ENCODE assay signal across 27 mouse cellular contexts in genomic region chr1:180791821-180792480, GRCm38 (mm10). TPM values are rescaled to one million over a fixed set of nuclear protein-coding genes. Genes with fewer than 3 reads are reported as not detected.
DNase-seq lines count a peak whose midpoint lies in the region; ATAC-seq lines count a peak whose summit lies in the region.
"Had no signal": no experiment of that assay in that cellular context is flagged by ENCODE, and none has a peak within 500 bp of the region (broad histone marks: within the 10 kb centered on the region; RNA-seq: fewer than 3 reads in every experiment).

No protein-coding gene starts in this region.

- no peak for DNase-seq in hindbrain, embryonic 14.5 days (ENCODE audit: low spot score)
- peak; percentile 91 for DNase-seq in 416B (ENCODE audit: low read depth)
- DNase-seq in cerebellum, adult 9-10 months = peak; percentile 64
- DNase-seq in cerebellum, postnatal 36 days = peak; percentile 45 to 51
- DNase-seq in adrenal gland, postnatal 25 days = no peak
- no peak for DNase-seq in adrenal gland, postnatal 14 days
- DNase-seq: adrenal gland, adult 8-10 months; gastrocnemius, adult 2 months; gastrocnemius, postnatal 36 days; heart, adult 18-20 months; kidney, adult 9 months; kidney, postnatal 10 days; lung, embryonic 14.5 days; lung, postnatal 14 days; right cerebral cortex, adult 18-20 months; spleen, adult 18-20 months; thymus, postnatal 14 days had no signal

- H3K4me1 ChIP-seq in hindbrain, embryonic 16.5 days (ENCODE audit: control insufficient read depth, insufficient read depth, low read depth, low read length) = peaks cover 10% of the 10 kb centered on the region
- peaks cover 9% of the 10 kb centered on the region for H3K4me1 ChIP-seq in hindbrain, embryonic 14.5 days (replicated peaks; ENCODE audit: control insufficient read depth, insufficient read depth, low read length)

- WGBS in hindbrain, embryonic 16.5 days = 76% methylated on average over 14 of the region's 14 CpGs
- WGBS in hindbrain, embryonic 14.5 days = 89% methylated on average over 14 of the region's 14 CpGs

- H3K4me2 ChIP-seq in hindbrain, embryonic 16.5 days (ENCODE audit: low read length) = no peak overlapping the region
- H3K4me2 ChIP-seq in hindbrain, embryonic 14.5 days (replicated peaks) = no peak overlapping the region
- H3K4me2 ChIP-seq: heart, embryonic 12.5 days; limb, embryonic 12.5 days; liver, embryonic 15.5 days; lung, embryonic 14.5 days; midbrain, embryonic 11.5 days had no signal

- ATAC-seq in hindbrain, embryonic 16.5 days = 0 out of 2 replicates have a peak, but pooled peaks have one; percentile 30
- ATAC-seq in hindbrain, embryonic 14.5 days (ENCODE audit: low FRiP score) = no peak
- ATAC-seq: forebrain, embryonic 16.5 days; intestine, postnatal 0 days; midbrain, embryonic 16.5 days had no signal

- H3K27me3 ChIP-seq in hindbrain, embryonic 16.5 days (replicated peaks; ENCODE audit: control insufficient read depth, insufficient read depth, low read length) = no peaks in the 10 kb centered on the region
- no peaks in the 10 kb centered on the region for H3K27me3 ChIP-seq in hindbrain, embryonic 14.5 days (ENCODE audit: control insufficient read depth, insufficient read depth, low read length)
- H3K27me3 ChIP-seq: CH12.LX; heart, embryonic 12.5 days; limb, embryonic 12.5 days had no signal

- no peaks in the 10 kb centered on the region for H3K9me3 ChIP-seq in hindbrain, embryonic 16.5 days (ENCODE audit: control insufficient read depth, low read length)
- no peaks in the 10 kb centered on the region for H3K9me3 ChIP-seq in hindbrain, embryonic 14.5 days (ENCODE audit: control insufficient read depth, low read length)
- H3K9me3 ChIP-seq: liver, embryonic 15.5 days had no signal

- no peak overlapping the region for H3K4me3 ChIP-seq in hindbrain, embryonic 16.5 days (ENCODE audit: low read length)
- H3K4me3 ChIP-seq in hindbrain, embryonic 14.5 days (replicated peaks; ENCODE audit: low read length) = no peak overlapping the region
- H3K4me3 ChIP-seq: erythroblast, embryonic 14.5 days; gastrocnemius, adult 2 months; heart, embryonic 12.5 days; limb, embryonic 12.5 days; liver, embryonic 15.5 days had no signal

- no peak overlapping the region for H3K27ac ChIP-seq in hindbrain, embryonic 16.5 days (ENCODE audit: low read depth, low read length)
- H3K27ac ChIP-seq in hindbrain, embryonic 14.5 days = no peak overlapping the region
- H3K27ac ChIP-seq: gastrocnemius, adult 2 months; limb, embryonic 12.5 days; liver, embryonic 15.5 days had no signal

- no peaks in the 10 kb centered on the region for H3K36me3 ChIP-seq in hindbrain, embryonic 16.5 days (ENCODE audit: control insufficient read depth, insufficient read depth, low read length)
- H3K36me3 ChIP-seq in hindbrain, embryonic 14.5 days (replicated peaks; ENCODE audit: control insufficient read depth, insufficient read depth) = no peaks in the 10 kb centered on the region
- H3K36me3 ChIP-seq: heart, embryonic 12.5 days; limb, embryonic 12.5 days; liver, embryonic 15.5 days had no signal

- H3K9ac ChIP-seq in hindbrain, embryonic 16.5 days (ENCODE audit: low read depth, low read length) = no peak overlapping the region
- no peak overlapping the region for H3K9ac ChIP-seq in hindbrain, embryonic 14.5 days
- H3K9ac ChIP-seq: heart, embryonic 12.5 days; limb, embryonic 12.5 days; liver, embryonic 15.5 days; lung, embryonic 14.5 days had no signal

RNA-seq across cellular contexts. Expression of gene H3f3a, which starts 21.8 kb away (rescaled TPM):
- 2,228 and 2,423 TPM in 2 replicates for polyA plus RNA-seq in hindbrain, embryonic 16.5 days (2015; fragmentation: Nextera tagmentation; extraction: Ambion mirVana)
- polyA plus RNA-seq in hindbrain, embryonic 14.5 days (2014; fragmentation: Nextera tagmentation; extraction: Ambion mirVana) = 2,816 and 2,951 TPM in 2 replicates
- total RNA-seq in adrenal gland, postnatal 25 days (2021) = 739 and 836 TPM in 2 replicates
- 803 and 817 TPM in 2 replicates for total RNA-seq in adrenal gland, postnatal 14 days (2021)

RNA-seq across cellular contexts. Expression of gene Sde2, which starts 59.0 kb away (rescaled TPM):
- 28.7 and 32.2 TPM in 2 replicates for polyA plus RNA-seq in hindbrain, embryonic 16.5 days (2015; fragmentation: Nextera tagmentation; extraction: Ambion mirVana)
- 26.9 and 28.2 TPM in 2 replicates for polyA plus RNA-seq in hindbrain, embryonic 14.5 days (2014; fragmentation: Nextera tagmentation; extraction: Ambion mirVana)
- total RNA-seq in adrenal gland, postnatal 25 days (2021) = 21.7 and 26.0 TPM in 2 replicates
- total RNA-seq in adrenal gland, postnatal 14 days (2021) = 22.2 and 22.6 TPM in 2 replicates

Comparison
In these comparisons a context has a peak if more than half of its experiments do, and no peak if none do; other contexts are left out.
1. DNase-seq: peak in 416B (single experiment), cerebellum, adult 9-10 months (single experiment) and cerebellum, postnatal 36 days (2 of 2); none in hindbrain, embryonic 14.5 days (single experiment), adrenal gland, postnatal 25 days (single experiment) and adrenal gland, postnatal 14 days (single experiment).